Mouse (Mus musculus) G1E (cell line): ENCODE measurements around the gene Arfgef3.

ENCODE experiments used
- CTCF ChIP-seq: IDR thresholded peaks from 2 replicates; pipeline ENCODE4 v1.5.1; 2012; ENCODE audit warnings: low read depth, low read length, inconsistent platforms, mixed read lengths
- GATA1 ChIP-seq: IDR thresholded peaks from 2 replicates; pipeline ENCODE4 v1.6.1; 2012; ENCODE audit warnings: borderline replicate concordance, low read length, inconsistent platforms, mixed read lengths

GRCm38 (mm10) chr10:18572581-18572980 is 171.2 kb downstream of the Arfgef3 start:
- no peak for TF ChIP-seq CTCF
- no peak for TF ChIP-seq GATA1
